Mouse (Mus musculus) B cell, adult 2 months (primary cell): ENCODE measurements at regions not wholly inside any gene's neighbourhood (a gene's known extent, or its start where the extent isn't known, plus 50 kb on each side); places are given as distances from the start of the nearest gene placed in this dataset.

ENCODE experiments used
- DNase-seq, 2 experiments: peaks; one replicate each; pipeline ENCODE4 v3.0.0; 2022

- DNase-seq, result peak in 1 of 2 experiments; percentile 29
These were observed 230.5 kb downstream of the Foxo1 start for GRCm38 (mm10) chr3:52498506-52499228.

GRCm38 (mm10) chr3:52496965-52497364, 228.8 kb downstream of the Foxo1 start:
- no peak for DNase-seq

GRCm38 (mm10) chr3:52495401-52495800, 227.3 kb downstream of the Foxo1 start:
- DNase-seq, result no peak

- no peak for DNase-seq
These were observed 226.8 kb downstream of the Foxo1 start for GRCm38 (mm10) chr3:52494924-52495323.

- DNase-seq, result peak; percentile 45 to 52
These were observed 211.1 kb downstream of the Foxo1 start for GRCm38 (mm10) chr3:52479186-52479585.

GRCm38 (mm10) chr3:52469900-52470299, 201.8 kb downstream of the Foxo1 start:
- no peak for DNase-seq

- DNase-seq, result no peak
These were observed 201.3 kb downstream of the Foxo1 start for GRCm38 (mm10) chr3:52469397-52469796.

GRCm38 (mm10) chr3:52468326-52468725, 200.2 kb downstream of the Foxo1 start:
- DNase-seq, result peak; percentile 75 to 78

- peak in 1 of 2 experiments; percentile 63 for DNase-seq
These were observed 199.7 kb downstream of the Foxo1 start for GRCm38 (mm10) chr3:52467876-52468275.

GRCm38 (mm10) chr3:52466984-52467565, 198.9 kb downstream of the Foxo1 start:
- no peak for DNase-seq

- no peak for DNase-seq
These were observed 198.4 kb downstream of the Foxo1 start for GRCm38 (mm10) chr3:52466571-52466970.

- no peak for DNase-seq
These were observed 195.8 kb downstream of the Foxo1 start for GRCm38 (mm10) chr3:52463911-52464310.

GRCm38 (mm10) chr3:52454955-52455354, 186.8 kb downstream of the Foxo1 start:
- DNase-seq, result no peak

GRCm38 (mm10) chr3:52453041-52453440, 184.9 kb downstream of the Foxo1 start:
- no peak for DNase-seq

GRCm38 (mm10) chr3:52452345-52452744, 184.2 kb downstream of the Foxo1 start:
- DNase-seq, result no peak

- no peak for DNase-seq
These were observed 178.9 kb downstream of the Foxo1 start for GRCm38 (mm10) chr3:52446991-52447390.

GRCm38 (mm10) chr3:52446500-52446899, 178.4 kb downstream of the Foxo1 start:
- no peak for DNase-seq

GRCm38 (mm10) chr3:52444420-52445119, 176.4 kb downstream of the Foxo1 start:
- DNase-seq, result peak; percentile 74 to 75

GRCm38 (mm10) chr3:52443856-52444255, 175.7 kb downstream of the Foxo1 start:
- DNase-seq, result peak; percentile 87 to 91

GRCm38 (mm10) chr3:52429014-52429589, 161.0 kb downstream of the Foxo1 start:
- no peak for DNase-seq

- DNase-seq, result no peak
These were observed 154.7 kb downstream of the Foxo1 start for GRCm38 (mm10) chr3:52422826-52423225.

- no peak for DNase-seq
These were observed 148.1 kb downstream of the Foxo1 start for GRCm38 (mm10) chr3:52416261-52416660.

GRCm38 (mm10) chr3:52415361-52415760, 147.2 kb downstream of the Foxo1 start:
- no peak for DNase-seq

- DNase-seq, result peak; percentile 28 to 39
These were observed 145.9 kb downstream of the Foxo1 start for GRCm38 (mm10) chr3:52414017-52414416.
